Mouse (Mus musculus) heart, embryonic 16.5 days (tissue): ENCODE data around the gene Ap2b1. TPM values are rescaled to one million over a fixed set of nuclear protein-coding genes. Genes with fewer than 3 reads are reported as not detected.
A peak's percentile ranks its signal among the peaks of the same experiment; 100 is the strongest.

Source experiments
- ATAC-seq: fragments of 200-750 bp; cut with Nextera tagmentation; replicated peaks from 2 replicates; pipeline ENCODE4 v1.8.0; 2017; ENCODE audit warnings: moderate number of reproducible peaks; ENCODE audit not compliant: insufficient read depth, low FRiP score; ENCODE audit errors: extremely low read depth
- H3K27ac ChIP-seq: fragments of 300-500 bp; sonication (generic); 2 replicates; pipeline ENCODE4 v1.5.1; 2014; ENCODE audit warnings: mild to moderate bottlenecking, low read length, control low read depth, moderate library complexity
- H3K27me3 ChIP-seq: fragments of 300-500 bp; sonication (generic); 2 replicates; pipeline ENCODE4 v1.6.1; 2014; ENCODE audit warnings: low read length, mixed read lengths; ENCODE audit not compliant: control insufficient read depth, insufficient read depth
- H3K36me3 ChIP-seq: fragments of 300-500 bp; sonication (generic); 2 replicates; pipeline ENCODE4 v1.6.1; 2014; ENCODE audit not compliant: control insufficient read depth, insufficient read depth
- H3K4me1 ChIP-seq: fragments of 300-500 bp; sonication (generic); 2 replicates; pipeline ENCODE4 v1.6.1; 2014; ENCODE audit warnings: low read length, mixed read lengths; ENCODE audit not compliant: control insufficient read depth, insufficient read depth
- H3K4me2 ChIP-seq: fragments of 300-500 bp; sonication (generic); 2 replicates; pipeline ENCODE4 v1.6.1; 2014; ENCODE audit warnings: low read depth, mild to moderate bottlenecking, control low read depth, low read length
- H3K4me3 ChIP-seq: fragments of 300-500 bp; sonication (generic); 2 replicates; pipeline ENCODE4 v1.5.1; 2014; ENCODE audit warnings: mild to moderate bottlenecking, control low read depth, low read length
- H3K9ac ChIP-seq: fragments of 300-500 bp; sonication (generic); 2 replicates; pipeline ENCODE4 v1.6.1; 2014; ENCODE audit warnings: low read length, control low read depth
- H3K9me3 ChIP-seq: fragments of 300-500 bp; sonication (generic); replicated peaks from 2 replicates; pipeline ENCODE4 v1.6.1; 2016; ENCODE audit warnings: low read length; ENCODE audit not compliant: control insufficient read depth
- WGBS: fragments of 180-500 bp; shearing (Covaris S2); extraction: QIAGEN DNeasy Blood & Tissue Kit; methylation state at CpG from one replicate; pipeline ENCODE4 v1.1.7; 2014; 5-methylcytosine and 5-hydroxymethylcytosine counted together
- polyA plus RNA-seq: library from polyadenylated mRNA; unstranded; fragments of >200 nt; fragmentation: Nextera tagmentation; extraction: Ambion mirVana; gene quantifications from 2 replicates; pipeline ENCODE4 v1.2.1, GENCODE M21; 2015

The Ap2b1 gene
- polyA plus RNA-seq, 1 experiment from 2014 or later, result 38.3 TPM

DNA sequence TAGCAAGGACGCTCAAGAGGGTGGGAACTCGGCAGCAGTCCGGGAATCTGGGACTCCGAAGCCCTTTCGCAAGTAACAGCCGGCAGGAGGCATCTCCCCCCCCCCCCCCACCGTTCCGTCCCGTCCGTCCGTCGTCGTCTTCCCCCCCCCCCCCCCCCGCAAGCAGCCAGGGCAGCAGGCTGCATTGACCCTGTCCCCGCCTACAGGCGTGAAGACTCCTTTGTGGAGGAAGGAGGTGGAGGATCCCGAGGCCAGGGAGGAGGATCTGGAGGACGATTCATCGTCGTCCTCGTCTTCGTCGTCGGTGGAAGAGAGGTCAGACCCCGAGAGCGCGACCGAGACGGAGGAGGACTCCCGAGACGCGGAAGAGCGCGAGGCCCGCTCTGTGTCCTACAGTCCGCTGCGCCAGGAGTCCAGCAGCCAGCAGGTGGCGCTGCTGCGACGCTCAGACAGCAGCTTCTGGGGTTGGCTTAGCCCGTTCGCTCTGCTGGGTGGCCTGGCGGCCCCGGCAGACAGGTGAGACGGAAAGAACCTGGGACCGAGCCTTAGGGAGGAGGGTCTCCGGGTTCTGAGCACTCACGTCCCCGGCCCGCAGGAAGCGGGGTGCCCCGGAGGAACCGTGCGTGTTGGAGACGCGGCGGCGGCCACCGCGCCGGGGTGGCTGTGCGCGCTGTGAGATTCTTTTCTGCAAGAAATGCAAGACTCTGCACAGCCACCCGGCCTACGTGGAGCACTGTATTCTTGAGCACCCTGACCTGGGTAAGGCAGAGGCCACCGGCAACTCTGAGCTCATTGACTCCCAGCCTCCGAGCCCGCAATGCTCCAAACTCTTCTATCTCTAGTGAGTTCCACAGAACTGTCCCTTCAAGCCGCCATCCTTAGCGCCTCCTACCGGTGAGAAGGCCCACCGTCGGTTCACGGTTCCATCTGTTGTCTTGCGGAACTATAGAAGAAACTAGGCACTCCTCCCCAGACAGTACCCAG is 141.5 kb downstream of the Ap2b1 start:
- Histone ChIP-seq H3K4me1 (peaks cover 30% of the 10 kb centered on the region), H3K27ac (peak overlapping the region; percentile 68), H3K4me3 (peak overlapping the region; percentile 76), H3K36me3 (no peaks in the 10 kb centered on the region), H3K27me3 (peaks cover 30% of the 10 kb centered on the region), H3K9me3 (no peaks in the 10 kb centered on the region), H3K9ac (peak overlapping the region; percentile 74), H3K4me2 (peak overlapping the region; percentile 93)
- ATAC-seq, result peak; percentile 91
- under 1% methylated on average over 63 of the region's 75 CpGs for WGBS

GRCm38 (mm10) chr11:83441235-83441634 is 142.4 kb downstream of the Ap2b1 start:
- H3K9ac ChIP-seq, result peak overlapping the region; percentile 74; the same call in 1 of the 2 replicates
- H3K27ac ChIP-seq, result peak overlapping the region; percentile 68
- H3K27me3 ChIP-seq, result peaks cover 33% of the 10 kb centered on the region
- ATAC-seq, result peak; percentile 28
- 23% methylated on average over 7 of the region's 7 CpGs for WGBS
- peaks cover 30% of the 10 kb centered on the region for H3K4me1 ChIP-seq
- H3K4me2 ChIP-seq, result peak overlapping the region; percentile 93
- H3K4me3 ChIP-seq, result peak overlapping the region; percentile 76
- H3K36me3 ChIP-seq, result no peaks in the 10 kb centered on the region
- no peaks in the 10 kb centered on the region for H3K9me3 ChIP-seq

DNA sequence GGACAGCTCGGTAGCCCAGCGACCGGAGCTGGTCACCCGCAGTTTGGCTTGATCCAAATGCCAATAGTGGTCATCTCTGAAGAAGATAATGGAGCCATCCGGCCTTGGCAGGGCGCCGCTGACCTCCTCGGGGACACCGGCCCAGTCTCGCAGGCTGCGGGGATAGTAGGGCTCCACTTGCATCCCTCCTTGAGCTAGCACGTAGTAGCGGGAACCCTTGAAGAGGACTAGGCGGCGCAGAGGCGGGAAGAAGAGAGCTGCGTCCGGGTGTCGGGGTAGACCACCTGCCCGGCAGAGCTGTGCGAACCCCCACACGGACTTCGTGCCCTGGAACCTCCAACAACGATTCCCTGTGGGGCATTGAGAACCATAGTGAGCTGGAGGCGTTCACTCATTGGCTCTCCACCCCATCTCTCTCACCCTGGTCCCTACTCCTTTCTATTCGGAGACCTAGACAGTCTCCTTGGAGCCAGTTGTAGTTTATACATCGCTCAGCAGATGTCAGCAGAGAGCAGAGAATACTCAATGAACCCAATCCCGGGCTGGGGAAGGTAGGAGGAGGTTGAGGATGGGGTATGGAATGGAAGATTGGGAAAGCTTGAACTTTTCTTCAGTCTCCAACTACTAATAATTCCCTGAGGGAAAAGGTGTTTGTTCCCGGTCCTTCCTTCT is 143.9 kb downstream of the Ap2b1 start:
- 12% methylated on average over 29 of the region's 29 CpGs for WGBS
- Histone ChIP-seq H3K4me2 (peak overlapping the region; percentile 66), H3K4me1 (peaks cover 39% of the 10 kb centered on the region), H3K9me3 (no peaks in the 10 kb centered on the region), H3K4me3 (peak overlapping the region; percentile 40), H3K27me3 (peaks cover 33% of the 10 kb centered on the region), H3K27ac (no peak overlapping the region), H3K9ac (peak overlapping the region; percentile 55), H3K36me3 (no peaks in the 10 kb centered on the region)
- ATAC-seq, result 0 out of 2 replicates have a peak, but pooled peaks have one; percentile 21

- Histone ChIP-seq H3K27me3 (peaks cover 33% of the 10 kb centered on the region), H3K4me3 (no peak overlapping the region), H3K27ac (no peak overlapping the region), H3K4me2 (no peak overlapping the region), H3K9ac (no peak overlapping the region), H3K9me3 (no peaks in the 10 kb centered on the region), H3K4me1 (peaks cover 50% of the 10 kb centered on the region), H3K36me3 (no peaks in the 10 kb centered on the region)
- no peak for ATAC-seq
- 13% methylated on average over 7 of the region's 7 CpGs for WGBS
Measured at GRCm38 (mm10) chr11:83443824-83444223, 145.0 kb downstream of the Ap2b1 start.

- Histone ChIP-seq H3K4me1 (peaks cover 61% of the 10 kb centered on the region), H3K9me3 (no peaks in the 10 kb centered on the region), H3K27ac (no peak overlapping the region), H3K27me3 (peaks cover 33% of the 10 kb centered on the region), H3K36me3 (no peaks in the 10 kb centered on the region), H3K4me2 (peak overlapping the region; percentile 63), H3K9ac (peak overlapping the region; percentile 31), H3K4me3 (peak overlapping the region; percentile 33)
- WGBS, result 25% methylated on average over 19 of the region's 19 CpGs
- ATAC-seq, result no peak
Measured at GRCm38 (mm10) chr11:83445001-83445400, 146.2 kb downstream of the Ap2b1 start.

DNA sequence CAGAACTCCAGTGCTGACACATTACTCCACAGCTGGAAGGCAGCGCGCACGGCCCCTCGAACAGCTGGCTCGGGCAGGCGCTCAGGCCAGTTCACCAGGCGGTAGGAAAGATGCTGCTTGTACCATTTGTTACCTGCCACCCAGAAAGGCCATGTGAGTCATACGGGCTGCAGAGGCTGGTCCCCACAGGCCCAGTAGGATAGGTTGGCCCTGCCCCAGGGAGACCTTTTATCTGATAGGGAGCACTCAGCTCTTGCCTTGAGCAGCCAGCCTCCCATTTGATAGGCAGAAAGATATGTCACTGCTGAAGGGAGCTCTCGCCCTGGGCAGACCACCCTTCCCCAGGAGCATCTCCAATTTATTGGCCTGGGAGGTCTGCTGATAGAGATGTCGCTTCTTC is 148.8 kb downstream of the Ap2b1 start:
- peaks cover 21% of the 10 kb centered on the region for H3K27me3 ChIP-seq
- peaks cover 43% of the 10 kb centered on the region for H3K4me1 ChIP-seq
- peak overlapping the region; percentile 70 for H3K27ac ChIP-seq
- H3K4me2 ChIP-seq, result no peak overlapping the region
- H3K36me3 ChIP-seq, result no peaks in the 10 kb centered on the region
- no peaks in the 10 kb centered on the region for H3K9me3 ChIP-seq
- peak overlapping the region; percentile 18; the same call in 1 of the 2 replicates for H3K9ac ChIP-seq
- ATAC-seq, result no peak
- 75% methylated on average over 10 of the region's 10 CpGs for WGBS
- no peak overlapping the region for H3K4me3 ChIP-seq

GRCm38 (mm10) chr11:83448021-83448926 is 149.4 kb downstream of the Ap2b1 start:
- WGBS, result 34% methylated on average over 16 of the region's 16 CpGs
- ATAC-seq, result peak; percentile 56

GRCm38 (mm10) chr11:83448927-83449236 is 150.1 kb downstream of the Ap2b1 start:
- no peaks in the 10 kb centered on the region for H3K36me3 ChIP-seq
- H3K27ac ChIP-seq, result peak overlapping the region; percentile 70
- no peaks in the 10 kb centered on the region for H3K9me3 ChIP-seq
- peak; percentile 50; the same call in 1 of the 2 replicates for ATAC-seq
- peaks cover 38% of the 10 kb centered on the region for H3K4me1 ChIP-seq
- H3K27me3 ChIP-seq, result peaks cover 12% of the 10 kb centered on the region
- H3K4me2 ChIP-seq, result no peak overlapping the region
- no peak overlapping the region for H3K4me3 ChIP-seq
- H3K9ac ChIP-seq, result peak overlapping the region; percentile 2; the same call in 1 of the 2 replicates

More at GRCm38 (mm10) chr11:83448021-83448926, 149.4 kb downstream of the Ap2b1 start:
- Histone ChIP-seq H3K27me3 (peaks cover 16% of the 10 kb centered on the region), H3K27ac (peak overlapping the region; percentile 70), H3K4me2 (no peak overlapping the region), H3K4me1 (peaks cover 41% of the 10 kb centered on the region), H3K4me3 (no peak overlapping the region), H3K9me3 (no peaks in the 10 kb centered on the region), H3K36me3 (no peaks in the 10 kb centered on the region), H3K9ac (peak overlapping the region; percentile 18)
